Mouse (Mus musculus): Measurements from ENCODE around the gene Tex264. TPM values are rescaled to one million over a fixed set of nuclear protein-coding genes. Genes with fewer than 3 reads are reported as not detected.
A peak's percentile ranks its signal among the peaks of the same experiment; 100 is the strongest.

Gene Tex264
- total RNA-seq (2021), result 92.3 and 93.9 TPM in 2 replicates
- long read RNA-seq, experiment 1, transcript Tex264-201 (6 exons, 1,391 nt), result minor isoform, 35 of 113 reads
- long read RNA-seq, experiment 1, transcript Tex264-203 (6 exons, 1,364 nt), result minor isoform, 18 of 113 reads
- long read RNA-seq, experiment 1, transcript Tex264-202 (6 exons, 1,896 nt), result major isoform, 38 of 113 reads
- long read RNA-seq, experiment 1, partial matches to known transcripts, result 5 of 113 reads
- long read RNA-seq, experiment 1, other reads (novel, unspliced or antisense), result 17 of 113 reads
- long read RNA-seq, experiment 2, transcript Tex264-203 (6 exons, 1,364 nt), result minor isoform, 13 of 79 reads
- long read RNA-seq, experiment 2, transcript Tex264-201 (6 exons, 1,391 nt), result major isoform, 32 of 79 reads
- long read RNA-seq, experiment 2, transcript Tex264-202 (6 exons, 1,896 nt), result minor isoform, 21 of 79 reads
- long read RNA-seq, experiment 2, partial matches to known transcripts, result 6 of 79 reads
- long read RNA-seq, experiment 2, other reads (novel, unspliced or antisense), result 6 of 79 reads

GRCm38 (mm10) chr9:106685249-106686101, at the start of gene Tex264:
Tex264 (minus strand) TSS chr9:106685927.
- DNase-seq, result peak; percentile 92

- no peak for DNase-seq
Measured at GRCm38 (mm10) chr9:106733690-106734089, 48.0 kb upstream of the Tex264 start.

- no peak for DNase-seq
Measured at GRCm38 (mm10) chr9:106729416-106729815, 43.7 kb upstream of the Tex264 start.

- no peak for DNase-seq
Measured at GRCm38 (mm10) chr9:106726891-106727290, 41.2 kb upstream of the Tex264 start.

- DNase-seq, result no peak
Measured at GRCm38 (mm10) chr9:106725435-106725834, 39.7 kb upstream of the Tex264 start.

GRCm38 (mm10) chr9:106724864-106725263, 39.1 kb upstream of the Tex264 start:
- DNase-seq, result peak; percentile 27

- no peak for DNase-seq
Measured at GRCm38 (mm10) chr9:106716729-106717128, 31.0 kb upstream of the Tex264 start.

- DNase-seq, result peak; percentile 39
Measured at GRCm38 (mm10) chr9:106716232-106716631, 30.5 kb upstream of the Tex264 start.

GRCm38 (mm10) chr9:106712470-106712869, 26.7 kb upstream of the Tex264 start:
- DNase-seq, result peak; percentile 30

- DNase-seq, result no peak
Measured at GRCm38 (mm10) chr9:106692973-106693481, 7.3 kb upstream of the Tex264 start.

- no peak for DNase-seq
Measured at GRCm38 (mm10) chr9:106688834-106689233, 3.1 kb upstream of the Tex264 start.

- peak; percentile 86 for DNase-seq
Measured at GRCm38 (mm10) chr9:106686983-106687650, 1.4 kb upstream of the Tex264 start.

GRCm38 (mm10) chr9:106684918-106685248, 844 bp downstream of the Tex264 start:
- DNase-seq, result peak; percentile 45

GRCm38 (mm10) chr9:106684093-106684872, 1.4 kb downstream of the Tex264 start:
- no peak for DNase-seq

GRCm38 (mm10) chr9:106681026-106681425, 4.7 kb downstream of the Tex264 start:
- DNase-seq, result peak; percentile 39

GRCm38 (mm10) chr9:106678242-106678641, 7.5 kb downstream of the Tex264 start:
- DNase-seq, result peak; percentile 62

GRCm38 (mm10) chr9:106677702-106678101, 8.0 kb downstream of the Tex264 start:
- DNase-seq, result peak; percentile 20

- DNase-seq, result no peak
Measured at GRCm38 (mm10) chr9:106676571-106676970, 9.2 kb downstream of the Tex264 start.

- no peak for DNase-seq
Measured at GRCm38 (mm10) chr9:106675965-106676364, 9.8 kb downstream of the Tex264 start.

GRCm38 (mm10) chr9:106675480-106675879, 10.2 kb downstream of the Tex264 start:
- peak; percentile 84 for DNase-seq

GRCm38 (mm10) chr9:106673860-106674259, 11.9 kb downstream of the Tex264 start:
- DNase-seq, result no peak

Data from adrenal gland, postnatal 14 days (tissue).